Mouse (Mus musculus): ENCODE results near the gene Tbc1d30.

Tbc1d30 gene

GRCm38 (mm10) chr10:121227988-121228409 is 123.1 kb downstream of the Tbc1d30 start:
- DNase-seq (ENCODE audit: low read depth, low spot score): no peak

DNA sequence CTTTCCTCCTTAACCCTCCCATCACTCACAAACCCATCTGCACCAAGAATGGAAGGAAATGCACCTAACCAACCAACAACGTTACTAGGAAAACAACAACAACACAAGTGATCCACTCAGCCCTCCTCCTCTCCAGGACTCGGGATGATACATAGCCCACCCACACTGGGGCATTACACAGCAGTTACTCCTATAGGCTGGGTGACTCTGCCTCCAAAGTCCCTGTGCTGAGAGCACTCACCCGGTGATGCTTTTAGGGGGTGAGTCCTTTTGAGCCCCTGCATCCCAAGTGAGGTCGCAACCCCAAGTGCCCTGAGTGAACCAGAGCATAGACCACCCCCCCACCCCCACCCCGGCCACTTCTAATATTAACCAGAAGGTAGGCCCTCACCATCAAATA is 123.7 kb downstream of the Tbc1d30 start:
- DNase-seq (ENCODE audit: low read depth, low spot score): no peak

- DNase-seq (ENCODE audit: low read depth, low spot score): no peak
These were observed 125.4 kb downstream of the Tbc1d30 start for GRCm38 (mm10) chr10:121225636-121226035.

- DNase-seq (ENCODE audit: low read depth, low spot score): no peak
These were observed 128.2 kb downstream of the Tbc1d30 start for GRCm38 (mm10) chr10:121222881-121223280.

DNA sequence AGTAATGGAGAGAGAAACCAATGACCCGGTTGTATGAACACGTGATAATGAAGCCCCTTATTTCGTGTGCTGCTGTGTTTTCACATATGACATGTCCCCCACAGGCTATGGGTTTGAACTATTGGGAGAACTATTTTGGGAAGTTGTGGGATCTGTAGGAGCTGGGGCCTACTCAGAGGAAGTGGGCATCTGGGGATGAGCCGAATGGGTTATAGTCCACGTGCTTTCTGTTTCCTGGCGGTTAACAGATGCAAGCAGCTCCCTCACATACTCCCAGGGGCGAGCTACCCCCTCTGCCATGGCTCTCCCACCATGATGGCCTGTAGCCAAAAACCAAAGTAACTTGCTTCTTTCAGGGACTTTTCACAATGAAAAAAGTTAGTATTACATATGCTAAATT is 132.5 kb downstream of the Tbc1d30 start:
- no peak for DNase-seq (ENCODE audit: low read depth, low spot score)

- DNase-seq (ENCODE audit: low read depth, low spot score): no peak
These were observed 134.3 kb downstream of the Tbc1d30 start for GRCm38 (mm10) chr10:121216804-121217203.
